Mouse (Mus musculus) heart, adult 18-20 months (tissue): ENCODE data around the gene Taf5l. TPM values are rescaled to one million over a fixed set of nuclear protein-coding genes. Genes with fewer than 3 reads are reported as not detected.
"Not testable (repeated sequence)": the region's sequence is repeated elsewhere in the genome, so short reads cannot be mapped to it uniquely, and the experiment has no call there.

Source experiments
- DNase-seq, 2 experiments: peaks; one replicate each; pipeline ENCODE4 v3.0.0; 2021 to 2022; ENCODE audit warnings: mixed read lengths in 1 of 2
- total RNA-seq, 2 experiments: library from RNA; stranded (reverse); gene quantifications; 2 replicates each; pipeline ENCODE4 v1.2.3; 2021

Gene Taf5l
- total RNA-seq, 2 experiments from 2014 or later = 12.1 to 13.5 TPM

- DNase-seq = no peak
Observed at GRCm38 (mm10) chr8:124014751-124015150, 6.4 kb downstream of the Taf5l start.

- not testable (repeated sequence) for DNase-seq
Observed at GRCm38 (mm10) chr8:124014299-124014698, 6.9 kb downstream of the Taf5l start.

GRCm38 (mm10) chr8:124011989-124012586, 9.1 kb downstream of the Taf5l start:
- DNase-seq = no peak

GRCm38 (mm10) chr8:124011580-124011979, 9.6 kb downstream of the Taf5l start:
- DNase-seq = no peak

GRCm38 (mm10) chr8:124007829-124008228, 13.4 kb downstream of the Taf5l start:
- no peak for DNase-seq

- DNase-seq = no peak
Observed at GRCm38 (mm10) chr8:124002546-124003108, 18.6 kb downstream of the Taf5l start.

GRCm38 (mm10) chr8:123999568-123999967, 21.6 kb downstream of the Taf5l start:
- DNase-seq = peak; percentile 27 to 41

GRCm38 (mm10) chr8:123993997-123994396, 27.2 kb downstream of the Taf5l start:
- no peak for DNase-seq

- no peak for DNase-seq
Observed at GRCm38 (mm10) chr8:123993597-123993996, 27.6 kb downstream of the Taf5l start.

GRCm38 (mm10) chr8:123992587-123992986, 28.6 kb downstream of the Taf5l start:
- no peak for DNase-seq

- no peak for DNase-seq
Observed at GRCm38 (mm10) chr8:123990277-123991049, 30.7 kb downstream of the Taf5l start.

GRCm38 (mm10) chr8:123989128-123989527, 32.1 kb downstream of the Taf5l start:
- peak; percentile 30 for DNase-seq

- DNase-seq = peak; percentile 23 to 47
Observed at GRCm38 (mm10) chr8:123988605-123989038, 32.6 kb downstream of the Taf5l start.

GRCm38 (mm10) chr8:123982826-123983400, 38.3 kb downstream of the Taf5l start, which contains the start of gene Abcb10:
TSS of gene Abcb10 (minus strand) at chr8:123983122.
- DNase-seq = peak; percentile 92 to 96

- DNase-seq = no peak
Observed at GRCm38 (mm10) chr8:123982291-123982793, 38.9 kb downstream of the Taf5l start.

GRCm38 (mm10) chr8:123981674-123982073, 39.5 kb downstream of the Taf5l start:
- peak; percentile 12 to 40 for DNase-seq

GRCm38 (mm10) chr8:123980239-123980638, 41.0 kb downstream of the Taf5l start:
- no peak for DNase-seq

- DNase-seq = no peak
Observed at GRCm38 (mm10) chr8:123978926-123979325, 42.3 kb downstream of the Taf5l start.

GRCm38 (mm10) chr8:123978166-123978838, 42.9 kb downstream of the Taf5l start:
- DNase-seq = peak; percentile 46 to 56

- no peak for DNase-seq
Observed at GRCm38 (mm10) chr8:123977499-123977898, 43.7 kb downstream of the Taf5l start.

- no peak for DNase-seq
Observed at GRCm38 (mm10) chr8:123973495-123973894, 47.7 kb downstream of the Taf5l start.

- DNase-seq = no peak
Observed at GRCm38 (mm10) chr8:123966896-123967295, 54.3 kb downstream of the Taf5l start.
